Mouse (Mus musculus) heart, embryonic 12.5 days (tissue): ENCODE results near the gene Crhr1. TPM values are rescaled to one million over a fixed set of nuclear protein-coding genes. Genes with fewer than 3 reads are reported as not detected.

Source experiments
- polyA plus RNA-seq: library from polyadenylated mRNA; unstranded; fragments of >200 nt; fragmentation: Nextera tagmentation; extraction: Ambion mirVana; gene quantifications from 2 replicates; pipeline ENCODE4 v1.2.1, GENCODE M21; 2016

Gene Crhr1
- polyA plus RNA-seq, 1 experiment from 2014 or later: not detected

Other genes starting within 250 kb of the Crhr1 start
- 36.4 and 42.5 TPM in 2 replicates for gene Nsf, start 178.8 kb upstream of the Crhr1 start, polyA plus RNA-seq
- gene Arf2, start 166.1 kb upstream of the Crhr1 start, polyA plus RNA-seq: 60.3 and 65.8 TPM in 2 replicates
- gene Sppl2c, start 53.5 kb downstream of the Crhr1 start, polyA plus RNA-seq: not detected in 2 replicates
- 0.41 and 0.98 TPM in 2 replicates for gene Mapt, start 98.5 kb downstream of the Crhr1 start, polyA plus RNA-seq